Mouse (Mus musculus): ENCODE data around the gene Snrnp35.

The Snrnp35 gene

DNA sequence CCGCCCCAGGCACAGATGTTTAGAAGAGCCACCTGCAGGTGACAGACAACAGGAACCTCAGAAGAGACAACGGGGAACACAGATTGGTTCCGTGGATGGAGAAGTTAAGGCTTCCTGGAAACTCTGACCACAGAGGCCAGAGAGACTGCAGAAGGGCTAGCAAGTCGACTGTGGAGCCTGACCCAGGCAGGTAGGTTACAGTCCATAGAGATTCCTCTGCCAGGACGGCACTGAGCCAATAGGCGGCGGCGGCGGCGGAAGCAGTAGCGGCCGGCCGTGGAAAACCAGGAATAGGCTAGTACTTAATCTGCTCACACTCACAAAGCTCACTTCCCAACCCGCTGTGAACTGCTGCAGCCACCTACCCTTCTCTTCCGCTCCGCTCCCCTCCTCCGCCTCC is 53.8 kb downstream of the Snrnp35 start:
- DNase-seq (ENCODE audit: low read depth, low spot score): no peak

DNA sequence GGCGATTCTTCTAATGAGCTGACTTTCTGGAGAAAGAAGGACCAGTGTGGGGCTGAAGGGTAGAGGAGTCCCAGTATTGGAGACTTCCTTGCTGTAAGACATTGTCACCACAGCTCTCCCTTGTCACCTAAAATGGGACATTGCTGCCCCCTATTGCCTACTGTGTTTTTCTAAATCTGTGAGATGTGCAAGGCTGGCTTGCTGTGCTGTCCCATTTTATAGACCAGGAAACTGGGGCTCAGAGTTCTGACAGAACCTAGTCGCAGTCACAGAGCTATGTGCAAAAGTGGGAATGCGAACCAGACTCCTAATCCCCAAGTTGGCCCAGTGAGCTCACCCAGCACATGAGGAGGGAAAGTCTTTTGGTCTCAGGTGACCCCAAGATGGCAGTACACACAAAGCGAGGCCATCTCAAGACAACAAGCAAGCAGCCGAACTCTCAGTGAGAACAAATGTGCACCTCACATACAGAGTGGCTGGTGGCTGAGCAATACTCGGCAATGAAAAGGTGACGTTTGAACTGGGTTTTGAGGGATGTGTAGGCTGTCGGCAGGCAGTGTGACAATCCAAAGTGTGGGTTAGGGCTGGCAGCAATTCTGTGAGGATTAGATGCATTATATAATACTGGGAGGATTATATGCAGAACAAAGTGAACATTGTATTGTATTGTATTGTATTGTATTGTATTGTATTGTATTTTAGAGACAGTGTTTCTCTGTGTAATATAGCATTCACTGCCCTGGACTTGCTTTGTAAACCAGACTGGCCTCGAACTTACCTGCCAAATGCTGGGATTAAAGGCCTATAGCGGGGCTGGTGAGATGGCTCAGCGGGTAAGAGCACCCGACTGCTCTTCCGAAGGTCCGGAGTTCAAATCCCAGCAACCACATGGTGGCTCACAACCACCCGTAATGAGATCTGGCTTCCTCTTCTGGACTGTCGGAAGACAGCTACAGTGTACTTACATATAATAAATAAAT is 56.2 kb downstream of the Snrnp35 start:
- DNase-seq (ENCODE audit: low read depth, low spot score): no peak

DNA sequence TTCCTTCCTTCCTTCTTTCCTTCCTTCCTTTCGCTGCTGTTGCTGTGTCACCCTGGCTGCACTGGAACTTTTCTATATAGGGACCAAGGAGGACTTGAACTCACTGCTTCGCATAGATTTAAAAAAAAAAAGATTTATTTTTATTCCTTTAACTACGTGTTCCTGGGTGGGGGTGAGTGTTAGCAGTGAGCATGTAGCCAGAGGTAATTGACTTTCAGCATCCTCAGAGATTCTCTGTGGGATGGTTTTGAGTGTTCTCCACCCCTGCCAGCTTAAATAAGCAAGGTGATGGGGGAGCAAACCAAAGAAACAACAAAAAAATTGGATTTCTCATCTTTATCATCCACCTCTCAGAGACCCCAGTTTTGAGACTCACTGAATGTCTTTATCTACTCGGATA is 57.0 kb downstream of the Snrnp35 start:
- no peak for DNase-seq (ENCODE audit: low read depth, low spot score)

DNA sequence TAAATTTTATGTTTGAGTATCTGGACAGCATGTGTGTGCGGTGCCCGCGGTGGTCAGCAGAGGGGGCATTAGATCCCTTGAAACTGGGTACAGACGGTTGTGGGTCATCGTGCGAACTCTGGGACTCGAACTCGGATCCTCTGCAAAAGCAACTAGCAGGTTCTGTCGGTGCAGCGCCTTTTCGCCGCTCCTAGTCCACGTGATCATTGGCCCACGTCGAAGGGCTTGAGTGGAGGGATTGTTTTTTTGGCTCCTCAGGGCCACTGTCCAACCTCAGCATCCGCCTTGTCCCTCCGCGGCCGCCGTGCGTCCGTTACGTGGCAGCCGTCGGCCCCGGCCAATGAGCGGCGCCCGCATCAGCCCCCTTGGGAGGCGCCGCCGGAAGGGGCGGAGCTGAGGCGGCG is 57.5 kb downstream of the Snrnp35 start, which contains the start of gene Tmed2:
Gene Tmed2 (plus strand): TSS at position 313 of the 404 bp plus-strand sequence.
- DNase-seq (ENCODE audit: low read depth, low spot score): peak; percentile 86
